In genomic region chr14:46897953-46898352, GRCm38 (mm10) we compare ENCODE assay signal across 20 mouse cellular contexts. TPM values are rescaled to one million over a fixed set of nuclear protein-coding genes. Genes with fewer than 3 reads are reported as not detected.
DNase-seq lines count a peak whose midpoint lies in the region; TF ChIP-seq lines count a peak whose summit lies in the region.
"Had no signal": no experiment of that assay in that cellular context is flagged by ENCODE, and none has a peak within 500 bp of the region (broad histone marks: within the 10 kb centered on the region; RNA-seq: fewer than 3 reads in every experiment).

No protein-coding gene starts in this region.

- intact Hi-C loops in gastrocnemius, adult 2 months (cut with DNase I) = no loop called here

- H3K4me2 ChIP-seq in myocyte (ENCODE audit: low read depth) = no peak overlapping the region

- H3K4me3 ChIP-seq in gastrocnemius, adult 2 months = no peak overlapping the region
- H3K4me3 ChIP-seq in embryonic fibroblast, embryonic 13.5 days (ENCODE audit: insufficient read depth, low read length) = no peak overlapping the region
- H3K4me3 ChIP-seq in myocyte = no peak overlapping the region

- H3K27ac ChIP-seq in gastrocnemius, adult 2 months = peak overlapping the region; percentile 20; the same call in 1 of the 2 replicates
- peak overlapping the region; percentile 37 for H3K27ac ChIP-seq in embryonic fibroblast, embryonic 13.5 days (ENCODE audit: insufficient read depth, low read length)

- TF ChIP-seq POLR2A in embryonic fibroblast, embryonic 13.5 days (IDR thresholded peaks at IDR 0.05; ENCODE audit: low read depth, low read length) = no peak
- no peak for TF ChIP-seq POLR2A in myocyte (IDR thresholded peaks at IDR 0.05; ENCODE audit: insufficient read length, low read depth)

- peaks cover 87% of the 10 kb centered on the region for H3K79me2 ChIP-seq in myocyte (ENCODE audit: control insufficient read depth, insufficient read depth)

- no peak for TF ChIP-seq CTCF in gastrocnemius, adult 2 months (IDR thresholded peaks at IDR 0.05)
- TF ChIP-seq CTCF in embryonic fibroblast, embryonic 13.5 days (IDR thresholded peaks at IDR 0.05; ENCODE audit: borderline replicate concordance, insufficient read depth, low read length) = no peak

- H3K36me3 ChIP-seq in myocyte (ENCODE audit: control insufficient read depth, insufficient read depth) = peaks cover 16% of the 10 kb centered on the region
- H3K36me3 ChIP-seq: G1E had no signal

- H3K27me3 ChIP-seq in myocyte (ENCODE audit: control insufficient read depth, insufficient read depth, insufficient read length) = no peaks in the 10 kb centered on the region
- H3K27me3 ChIP-seq: CH12.LX, Patski had no signal

- peaks cover 27% of the 10 kb centered on the region for H3K4me1 ChIP-seq in embryonic fibroblast, embryonic 13.5 days (ENCODE audit: control insufficient read depth, insufficient read depth, low read length)

- DNase-seq in gastrocnemius, adult 2 months = no peak
- DNase-seq in gastrocnemius, postnatal 25 days = no peak
- DNase-seq in layer of hippocampus, adult 18-20 months (ENCODE audit: low spot score in 2 of 2) = no peak
- DNase-seq in spleen, postnatal 14 days (ENCODE audit: low spot score in 2 of 2) = no peak
- DNase-seq: adrenal gland, adult 2 months; adrenal gland, adult 8-10 months; adrenal gland, postnatal 10 days; adrenal gland, postnatal 14 days; adrenal gland, postnatal 25 days; adrenal gland, postnatal 36 days; B cell, adult 2 months; cerebellum, adult 11 months; cerebellum, adult 11-12 months; cerebellum, adult 18-20 months had no signal

- no peak overlapping the region for H3ac ChIP-seq in myocyte (ENCODE audit: control insufficient read depth, insufficient read length)

TF ChIP-seq in myocyte, 11 proteins besides CTCF, POLR2A, EP300 and RAD21:
- no peak for TF ChIP-seq POLR2AphosphoS2 (IDR thresholded peaks at IDR 0.05; ENCODE audit: insufficient read length, low read depth)
- peak; percentile 9 for TF ChIP-seq TCF12 (IDR thresholded peaks at IDR 0.05; ENCODE audit: insufficient read depth, poor library complexity, severe bottlenecking)
- TF ChIP-seq MAX (IDR thresholded peaks at IDR 0.05; ENCODE audit: low read depth) = no peak
- TF ChIP-seq REST (IDR thresholded peaks at IDR 0.05; ENCODE audit: insufficient read depth, insufficient read length) = no peak
- peak in 1 of 3 experiments; percentile 50 for TF ChIP-seq MYOG (IDR thresholded peaks at IDR 0.05; ENCODE audit: control insufficient read depth in 1 of 3, insufficient read depth in 1 of 3, insufficient read length in 2 of 3, low read depth in 2 of 3)
- no peak for TF ChIP-seq CEBPB (IDR thresholded peaks at IDR 0.05; ENCODE audit: insufficient read depth, poor library complexity, severe bottlenecking)
- peak in 2 of 3 experiments; percentile 67 to 70 for TF ChIP-seq MYOD1 (IDR thresholded peaks at IDR 0.05; ENCODE audit: control insufficient read depth in 1 of 3, insufficient read length in 2 of 3, low read depth in 2 of 3)
- TF ChIP-seq SRF (IDR thresholded peaks at IDR 0.05; ENCODE audit: control insufficient read depth, insufficient read length, low read depth) = no peak
- no peak for TF ChIP-seq E2F4 (IDR thresholded peaks at IDR 0.05; ENCODE audit: insufficient read depth)
- TF ChIP-seq USF1 (IDR thresholded peaks at IDR 0.05; ENCODE audit: low read depth) = no peak
- no peak for TF ChIP-seq TCF3 (IDR thresholded peaks at IDR 0.05; ENCODE audit: insufficient read length, low read depth)

RNA-seq across cellular contexts. Expression of gene Samd4, which starts 15.3 kb away (rescaled TPM):
- 10 to 100 TPM; 50.6 to 52.6 TPM for total RNA-seq in gastrocnemius, adult 2 months (2021)
- total RNA-seq in gastrocnemius, postnatal 25 days (2021) = 10 to 100 TPM; 34.2 to 54.3 TPM
- 54.3 and 71.0 TPM in 2 replicates for polyA plus RNA-seq in embryonic fibroblast, embryonic 13.5 days (2011; ENCODE audit: insufficient read length, low read depth, missing spikeins)
- polyA plus RNA-seq in myocyte (2012; fragmentation: generic; extraction: Trizol) = 15.7 TPM
- 10 to 100 TPM; 12.5 to 13.8 TPM for total RNA-seq in layer of hippocampus, adult 18-20 months (2021)
- polyA plus RNA-seq: CD4-positive, CD25-positive, alpha-beta regulatory T cell, adult 4 months; G1E had no signal
